Mouse (Mus musculus) midbrain, embryonic 12.5 days (tissue): ENCODE data around the gene Zfp941. TPM values are rescaled to one million over a fixed set of nuclear protein-coding genes. Genes with fewer than 3 reads are reported as not detected.

ENCODE experiments used
- ATAC-seq: fragments of 200-750 bp; cut with Nextera tagmentation; 2 replicates; pipeline ENCODE4 v1.8.0; 2017; ENCODE audit warnings: low read depth, moderate TSS enrichment, moderate library complexity; ENCODE audit not compliant: low FRiP score
- H3K27ac ChIP-seq: fragments of 300-500 bp; sonication (generic); replicated peaks from 2 replicates; pipeline ENCODE4 v1.5.1; 2016; ENCODE audit warnings: mild to moderate bottlenecking
- H3K27me3 ChIP-seq: fragments of 300-500 bp; sonication (generic); 2 replicates; pipeline ENCODE4 v1.6.1; 2016; ENCODE audit warnings: mild to moderate bottlenecking
- H3K36me3 ChIP-seq: fragments of 300-500 bp; sonication (generic); 2 replicates; pipeline ENCODE4 v1.6.1; 2016
- H3K4me1 ChIP-seq: fragments of 300-500 bp; sonication (generic); 2 replicates; pipeline ENCODE4 v1.6.1; 2016
- H3K4me2 ChIP-seq: fragments of 300-500 bp; sonication (generic); replicated peaks from 2 replicates; pipeline ENCODE4 v1.6.1; 2016; ENCODE audit warnings: mild to moderate bottlenecking, moderate library complexity
- H3K4me3 ChIP-seq: fragments of 300-500 bp; sonication (generic); 2 replicates; pipeline ENCODE4 v1.5.1; 2016; ENCODE audit warnings: mild to moderate bottlenecking
- H3K9ac ChIP-seq: fragments of 300-500 bp; sonication (generic); replicated peaks from 2 replicates; pipeline ENCODE4 v1.6.1; 2016; ENCODE audit warnings: mild to moderate bottlenecking, moderate library complexity
- H3K9me3 ChIP-seq: fragments of 300-500 bp; sonication (generic); 2 replicates; pipeline ENCODE4 v1.6.1; 2016; ENCODE audit warnings: mild to moderate bottlenecking
- WGBS: fragments of 180-500 bp; shearing (Covaris S2); methylation state at CpG from one replicate; pipeline ENCODE4 v1.1.7; 2016; 5-methylcytosine and 5-hydroxymethylcytosine counted together
- polyA plus RNA-seq: library from polyadenylated mRNA; unstranded; fragments of >200 nt; fragmentation: Nextera tagmentation; extraction: Ambion mirVana; gene quantifications from 2 replicates; pipeline ENCODE4 v1.2.1, GENCODE M21; 2016

The Zfp941 gene
- polyA plus RNA-seq, 1 experiment from 2014 or later, result 10.1 TPM

- no peak for ATAC-seq
- WGBS, result 89% methylated on average over 9 of the region's 9 CpGs
- no peak overlapping the region for H3K9ac ChIP-seq
These were observed 31.4 kb upstream of the Zfp941 start for GRCm38 (mm10) chr7:140853386-140853785.

GRCm38 (mm10) chr7:140851916-140852315 is 29.9 kb upstream of the Zfp941 start:
- peaks cover 34% of the 10 kb centered on the region for H3K36me3 ChIP-seq
- no peaks in the 10 kb centered on the region for H3K9me3 ChIP-seq
- 98% methylated on average over 4 of the region's 4 CpGs for WGBS
- H3K4me3 ChIP-seq, result no peak overlapping the region
- H3K4me1 ChIP-seq, result peaks cover 10% of the 10 kb centered on the region
- no peak overlapping the region for H3K4me2 ChIP-seq
- no peak for ATAC-seq
- H3K9ac ChIP-seq, result no peak overlapping the region
- no peaks in the 10 kb centered on the region for H3K27me3 ChIP-seq
- no peak overlapping the region for H3K27ac ChIP-seq

More at GRCm38 (mm10) chr7:140853386-140853785, 31.4 kb upstream of the Zfp941 start:
- H3K27me3 ChIP-seq, result no peaks in the 10 kb centered on the region
- no peak overlapping the region for H3K4me2 ChIP-seq
- peaks cover 18% of the 10 kb centered on the region for H3K4me1 ChIP-seq
- H3K27ac ChIP-seq, result no peak overlapping the region
- H3K4me3 ChIP-seq, result no peak overlapping the region
- no peaks in the 10 kb centered on the region for H3K9me3 ChIP-seq
- peaks cover 35% of the 10 kb centered on the region for H3K36me3 ChIP-seq

- WGBS, result 91% methylated on average over 10 of the region's 10 CpGs
- no peaks in the 10 kb centered on the region for H3K4me1 ChIP-seq
These were observed 26.6 kb upstream of the Zfp941 start for GRCm38 (mm10) chr7:140848591-140848990.

GRCm38 (mm10) chr7:140847755-140848580 is 26.0 kb upstream of the Zfp941 start, which contains the start of gene Odf3:
TSS of gene Odf3 (plus strand) at chr7:140847805.
- H3K4me1 ChIP-seq, result no peaks in the 10 kb centered on the region
- no peak within 1 kb of the TSS for H3K27ac ChIP-seq
- no peak within 1 kb of the TSS for H3K4me2 ChIP-seq
- H3K36me3 ChIP-seq, result peaks cover 16% of the 10 kb centered on the region
- no peak for ATAC-seq
- no peak within 1 kb of the TSS for H3K9ac ChIP-seq
- no peaks in the 10 kb centered on the region for H3K9me3 ChIP-seq
- peaks cover 16% of the 10 kb centered on the region for H3K27me3 ChIP-seq
- H3K4me3 ChIP-seq, result no peak within 1 kb of the TSS
- 72% methylated on average over 11 of the region's 11 CpGs for WGBS

More at GRCm38 (mm10) chr7:140848591-140848990, 26.6 kb upstream of the Zfp941 start:
- peaks cover 10% of the 10 kb centered on the region for H3K27me3 ChIP-seq
- H3K4me2 ChIP-seq, result no peak overlapping the region
- peaks cover 22% of the 10 kb centered on the region for H3K36me3 ChIP-seq
- H3K9me3 ChIP-seq, result no peaks in the 10 kb centered on the region
- ATAC-seq, result no peak
- no peak overlapping the region for H3K4me3 ChIP-seq
- H3K27ac ChIP-seq, result no peak overlapping the region
- no peak overlapping the region for H3K9ac ChIP-seq

GRCm38 (mm10) chr7:140846676-140847075 is 24.7 kb upstream of the Zfp941 start:
- 87% methylated on average over 10 of the region's 10 CpGs for WGBS
- ATAC-seq, result no peak

GRCm38 (mm10) chr7:140845683-140846082 is 23.7 kb upstream of the Zfp941 start:
- 63% methylated on average over 4 of the region's 4 CpGs for WGBS
- no peak overlapping the region for H3K4me3 ChIP-seq
- H3K4me2 ChIP-seq, result no peak overlapping the region
- no peaks in the 10 kb centered on the region for H3K36me3 ChIP-seq
- H3K9me3 ChIP-seq, result no peaks in the 10 kb centered on the region
- no peak for ATAC-seq
- H3K4me1 ChIP-seq, result no peaks in the 10 kb centered on the region
- H3K27ac ChIP-seq, result no peak overlapping the region
- peaks cover 36% of the 10 kb centered on the region for H3K27me3 ChIP-seq
- no peak overlapping the region for H3K9ac ChIP-seq

More at GRCm38 (mm10) chr7:140846676-140847075, 24.7 kb upstream of the Zfp941 start:
- Histone ChIP-seq H3K9me3 (no peaks in the 10 kb centered on the region), H3K9ac (no peak overlapping the region), H3K27ac (no peak overlapping the region), H3K4me3 (no peak overlapping the region), H3K36me3 (0 out of 2 replicates have a peak, but pooled peaks cover 3% of the 10 kb centered on the region), H3K27me3 (peaks cover 26% of the 10 kb centered on the region), H3K4me1 (no peaks in the 10 kb centered on the region), H3K4me2 (no peak overlapping the region)

- no peaks in the 10 kb centered on the region for H3K9me3 ChIP-seq
- H3K27me3 ChIP-seq, result peaks cover 42% of the 10 kb centered on the region
- no peak within 1 kb of the TSS for H3K9ac ChIP-seq
- H3K4me3 ChIP-seq, result no peak within 1 kb of the TSS
- no peaks in the 10 kb centered on the region for H3K4me1 ChIP-seq
- no peak within 1 kb of the TSS for H3K27ac ChIP-seq
- no peaks in the 10 kb centered on the region for H3K36me3 ChIP-seq
- 30% methylated on average over 14 of the region's 14 CpGs for WGBS
- ATAC-seq, result peak; percentile 78
- no peak within 1 kb of the TSS for H3K4me2 ChIP-seq
These were observed 23.1 kb upstream of the Zfp941 start, which contains the start of gene Scgb1c1 for GRCm38 (mm10) chr7:140844905-140845665. TSS of gene Scgb1c1 (plus strand) at chr7:140845547.

GRCm38 (mm10) chr7:140843806-140844205 is 21.8 kb upstream of the Zfp941 start:
- Histone ChIP-seq H3K4me3 (no peak overlapping the region), H3K27me3 (peaks cover 46% of the 10 kb centered on the region), H3K4me1 (no peaks in the 10 kb centered on the region), H3K9ac (no peak overlapping the region), H3K27ac (no peak overlapping the region), H3K9me3 (no peaks in the 10 kb centered on the region), H3K36me3 (no peaks in the 10 kb centered on the region), H3K4me2 (no peak overlapping the region)
- ATAC-seq, result no peak
- 76% methylated on average over 7 of the region's 7 CpGs for WGBS

GRCm38 (mm10) chr7:140840750-140841735 is 19.1 kb upstream of the Zfp941 start:
- Histone ChIP-seq H3K27me3 (peaks cover 55% of the 10 kb centered on the region), H3K4me2 (no peak overlapping the region), H3K36me3 (no peaks in the 10 kb centered on the region), H3K4me3 (no peak overlapping the region), H3K27ac (no peak overlapping the region), H3K9ac (no peak overlapping the region), H3K4me1 (no peaks in the 10 kb centered on the region), H3K9me3 (no peaks in the 10 kb centered on the region)
- no peak for ATAC-seq
- WGBS, result 40% methylated on average over 19 of the region's 19 CpGs

GRCm38 (mm10) chr7:140839556-140839955 is 17.6 kb upstream of the Zfp941 start:
- H3K9me3 ChIP-seq, result no peaks in the 10 kb centered on the region
- 68% methylated on average over 5 of the region's 5 CpGs for WGBS
- no peak overlapping the region for H3K4me3 ChIP-seq
- H3K4me1 ChIP-seq, result no peaks in the 10 kb centered on the region
- H3K36me3 ChIP-seq, result no peaks in the 10 kb centered on the region
- H3K4me2 ChIP-seq, result no peak overlapping the region
- ATAC-seq, result no peak
- H3K9ac ChIP-seq, result no peak overlapping the region
- no peak overlapping the region for H3K27ac ChIP-seq
- H3K27me3 ChIP-seq, result peaks cover 61% of the 10 kb centered on the region
